Mouse (Mus musculus): ENCODE results near the gene Dmrt1.

Gene Dmrt1

DNA sequence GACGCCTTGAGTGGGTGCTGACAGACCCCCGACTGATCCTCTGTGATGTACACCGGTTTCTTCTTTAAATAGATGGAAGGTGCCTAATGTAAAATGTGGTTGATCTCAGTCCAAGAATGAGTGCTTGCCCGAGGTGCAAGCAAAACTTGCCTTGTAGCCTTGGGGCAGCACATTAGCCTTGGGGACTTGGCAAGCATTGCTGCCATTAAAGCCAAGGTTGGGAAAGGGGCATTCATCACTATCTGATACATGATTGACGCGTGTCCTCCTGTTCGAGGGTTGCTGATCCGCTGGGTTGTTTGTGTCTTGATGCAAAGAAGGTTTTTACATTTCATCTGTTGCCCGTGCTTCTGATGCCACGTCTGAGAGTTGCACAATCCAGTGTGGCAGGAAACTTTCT is 69.0 kb downstream of the Dmrt1 start:
- DNase-seq, result no peak

DNA sequence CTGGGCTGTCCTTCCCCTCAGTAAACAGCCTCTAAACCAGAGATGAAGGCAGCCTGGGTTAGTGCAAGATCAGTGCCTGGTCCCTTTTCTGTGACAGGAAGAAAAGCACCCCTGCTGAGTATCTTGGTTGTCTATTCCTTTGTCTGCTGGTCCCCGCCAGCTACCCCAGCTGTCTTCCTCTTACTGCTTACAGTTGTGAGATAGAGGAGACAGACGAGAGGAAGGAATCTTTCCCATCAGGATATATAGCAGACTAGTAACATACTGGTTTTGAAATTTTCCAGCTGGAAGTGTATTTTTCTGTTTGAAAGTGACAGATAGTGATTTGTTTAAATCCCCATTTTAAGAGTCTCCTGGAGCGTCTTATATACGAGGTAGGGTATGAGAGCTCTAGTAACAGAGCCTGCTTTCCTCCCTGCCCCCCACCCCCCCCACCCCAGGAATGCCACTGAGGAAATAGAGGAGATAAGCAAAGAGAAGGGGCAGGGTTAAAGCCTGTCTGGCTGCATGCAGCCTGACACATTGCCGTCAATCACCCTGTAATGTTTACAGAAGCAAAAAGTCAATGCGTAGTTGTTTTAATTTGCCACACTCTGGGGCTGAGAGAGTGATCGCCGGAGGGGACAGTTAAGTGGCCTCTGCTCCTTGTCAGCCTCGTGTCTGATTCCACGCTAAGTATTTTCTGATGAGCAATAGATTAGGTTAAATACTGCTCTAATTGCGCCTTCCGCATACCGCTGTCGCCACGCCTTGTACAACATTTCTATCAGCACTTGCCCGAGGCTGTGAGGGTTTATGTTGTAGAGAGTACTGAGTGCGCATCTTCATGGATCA is 69.8 kb downstream of the Dmrt1 start:
- DNase-seq, result no peak

DNA sequence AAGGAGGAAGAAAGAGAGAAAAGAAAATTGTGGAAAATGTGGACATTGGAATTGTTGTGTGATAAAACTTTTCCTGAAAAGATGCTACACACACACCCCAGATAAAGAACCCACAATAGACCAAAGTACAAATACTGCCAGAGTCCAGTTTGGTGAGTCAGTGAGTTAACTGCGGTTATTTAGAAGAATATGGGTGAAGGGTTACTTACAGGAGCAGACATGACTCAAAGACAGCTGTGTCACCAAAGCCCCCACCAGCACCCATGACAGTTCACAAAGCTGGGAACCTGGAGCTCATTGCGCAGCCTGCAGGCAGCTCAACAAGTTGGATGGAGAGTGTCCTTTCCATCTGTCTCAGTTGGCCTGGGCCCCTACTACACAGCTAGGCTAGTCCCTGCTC is 72.9 kb downstream of the Dmrt1 start:
- no peak for DNase-seq

DNA sequence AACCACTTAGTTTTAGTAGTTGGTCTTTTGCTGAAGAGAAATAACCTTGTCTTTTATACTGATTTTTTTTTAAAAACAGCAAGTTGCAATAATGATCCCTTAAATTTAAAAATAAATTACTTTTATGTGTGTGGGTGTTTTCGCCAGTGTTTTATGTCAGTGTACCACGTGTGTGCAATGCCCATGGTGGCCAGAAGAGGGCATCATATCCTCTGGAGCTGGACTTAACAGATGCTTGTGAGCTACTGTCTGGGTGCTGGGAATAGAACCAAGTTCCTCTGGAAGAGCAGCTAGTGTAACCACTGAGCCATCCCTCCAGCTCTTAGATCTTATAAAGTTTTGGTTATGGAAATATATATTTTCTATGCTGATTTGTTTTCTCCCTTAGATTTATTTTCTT is 74.0 kb downstream of the Dmrt1 start:
- no peak for DNase-seq

DNA sequence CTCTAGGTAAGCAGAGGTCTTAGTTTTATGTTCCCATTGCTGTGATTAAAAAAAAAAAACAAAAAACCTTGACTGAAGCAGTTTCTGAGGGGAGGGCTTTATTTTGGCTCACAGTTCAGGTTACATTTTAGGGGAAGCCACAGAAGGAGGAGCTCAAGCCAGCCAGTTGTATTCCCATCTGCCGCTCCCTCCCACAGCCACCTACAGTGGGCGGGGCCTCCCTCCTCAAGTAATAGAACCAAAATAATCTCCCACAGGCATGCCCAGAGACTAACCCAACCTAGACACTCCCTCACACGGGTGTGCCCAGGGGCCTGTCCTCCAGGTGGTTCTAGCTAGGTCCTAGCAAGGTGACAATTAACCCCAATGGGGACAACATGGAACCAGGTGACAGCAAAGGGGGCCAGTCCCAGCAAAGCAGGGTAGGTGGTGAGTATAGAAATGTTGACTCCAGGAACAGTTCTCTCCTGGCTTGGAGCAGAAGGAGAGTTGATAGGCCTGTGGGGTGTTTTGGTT is 92.4 kb downstream of the Dmrt1 start:
- DNase-seq, result no peak

DNA sequence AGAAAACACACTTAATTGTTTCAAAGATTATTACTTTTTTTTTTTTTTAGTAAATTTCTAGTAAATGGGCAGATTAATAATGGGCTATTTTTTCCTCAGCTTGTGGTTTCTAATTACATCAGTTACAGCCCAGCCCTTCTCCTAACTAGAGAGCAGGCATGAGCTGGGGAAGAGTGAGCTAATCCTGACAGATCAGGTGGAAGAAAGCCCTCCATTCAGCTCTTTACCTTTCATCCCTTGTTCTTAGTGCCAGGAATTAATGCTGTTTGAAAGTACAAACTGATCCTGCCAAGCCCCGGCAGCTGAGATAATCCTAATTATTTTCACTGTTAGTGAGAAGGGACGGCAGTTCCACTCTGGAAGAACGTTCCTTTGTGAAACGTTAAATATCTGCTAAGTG is 93.2 kb downstream of the Dmrt1 start:
- DNase-seq, result no peak

DNA sequence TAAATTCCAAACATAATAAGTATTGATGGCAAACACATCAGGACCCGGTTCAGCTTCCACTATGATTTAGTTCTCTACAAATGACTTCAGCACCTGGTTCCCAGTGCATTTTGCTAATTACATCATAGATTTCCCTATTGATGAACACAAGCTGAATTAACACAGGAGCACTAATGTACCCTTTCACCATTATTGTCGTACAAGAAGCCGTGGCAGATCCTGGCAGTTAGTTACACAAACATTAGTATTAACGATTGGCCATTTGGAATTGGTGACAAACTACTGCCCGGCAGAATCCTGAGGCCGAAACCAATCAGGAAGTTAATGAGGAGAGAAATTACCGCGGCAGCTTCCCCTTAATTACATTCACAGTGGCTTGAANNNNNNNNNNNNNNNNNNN is 96.5 kb downstream of the Dmrt1 start:
- DNase-seq, result no peak

DNA sequence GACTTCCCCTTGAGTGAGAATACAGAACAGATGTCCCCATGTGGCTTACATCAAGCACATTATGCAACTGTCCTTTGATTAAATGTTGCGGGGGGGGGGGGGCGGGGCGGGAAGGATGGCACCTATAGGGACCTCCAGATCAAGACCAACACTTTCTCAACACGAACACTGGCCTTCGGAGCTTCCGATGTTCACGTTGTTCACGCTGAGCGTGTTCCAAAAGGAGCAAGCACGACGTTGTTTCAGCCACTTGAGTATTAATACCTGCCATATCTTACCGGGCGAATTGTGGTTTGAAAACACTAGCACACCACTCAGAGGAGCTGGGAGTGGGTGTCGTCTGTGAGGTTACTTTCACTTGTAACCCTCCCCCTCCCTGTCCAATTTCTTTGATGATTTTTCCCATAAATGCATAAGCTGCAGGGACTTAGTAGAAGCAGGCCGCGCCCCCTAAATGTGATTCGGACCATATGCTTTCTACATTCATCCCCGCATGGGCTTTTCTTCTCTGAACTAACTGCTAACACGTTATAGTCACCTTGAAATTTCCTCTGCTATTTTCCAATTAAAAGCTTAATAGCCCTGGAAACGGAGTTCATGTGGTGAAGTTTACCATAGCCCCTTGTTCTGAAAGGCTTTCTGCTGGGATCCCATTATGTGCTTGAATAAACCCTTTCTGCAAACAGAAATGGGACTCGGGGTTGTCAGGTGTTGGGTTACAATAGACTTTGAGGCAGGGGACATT is 102.2 kb downstream of the Dmrt1 start:
- DNase-seq, result no peak

DNA sequence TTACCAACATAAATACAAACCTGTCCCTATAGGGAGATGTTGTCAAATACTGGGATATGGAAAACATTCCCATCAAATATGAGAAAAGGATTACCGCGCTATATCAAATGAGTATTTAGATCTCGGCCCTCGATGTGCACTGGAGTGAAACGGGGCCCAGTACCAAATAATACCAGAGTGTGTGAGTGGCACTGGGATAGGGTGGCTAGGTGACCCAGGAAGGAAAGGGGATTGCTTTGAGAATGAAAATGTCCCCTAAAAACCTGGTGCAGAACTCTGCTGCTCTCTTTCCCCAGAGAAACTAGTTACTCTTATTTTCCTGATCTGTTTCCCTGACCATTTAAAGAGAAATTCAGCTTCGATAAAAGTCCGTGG is 102.8 kb downstream of the Dmrt1 start:
- no peak for DNase-seq

DNA sequence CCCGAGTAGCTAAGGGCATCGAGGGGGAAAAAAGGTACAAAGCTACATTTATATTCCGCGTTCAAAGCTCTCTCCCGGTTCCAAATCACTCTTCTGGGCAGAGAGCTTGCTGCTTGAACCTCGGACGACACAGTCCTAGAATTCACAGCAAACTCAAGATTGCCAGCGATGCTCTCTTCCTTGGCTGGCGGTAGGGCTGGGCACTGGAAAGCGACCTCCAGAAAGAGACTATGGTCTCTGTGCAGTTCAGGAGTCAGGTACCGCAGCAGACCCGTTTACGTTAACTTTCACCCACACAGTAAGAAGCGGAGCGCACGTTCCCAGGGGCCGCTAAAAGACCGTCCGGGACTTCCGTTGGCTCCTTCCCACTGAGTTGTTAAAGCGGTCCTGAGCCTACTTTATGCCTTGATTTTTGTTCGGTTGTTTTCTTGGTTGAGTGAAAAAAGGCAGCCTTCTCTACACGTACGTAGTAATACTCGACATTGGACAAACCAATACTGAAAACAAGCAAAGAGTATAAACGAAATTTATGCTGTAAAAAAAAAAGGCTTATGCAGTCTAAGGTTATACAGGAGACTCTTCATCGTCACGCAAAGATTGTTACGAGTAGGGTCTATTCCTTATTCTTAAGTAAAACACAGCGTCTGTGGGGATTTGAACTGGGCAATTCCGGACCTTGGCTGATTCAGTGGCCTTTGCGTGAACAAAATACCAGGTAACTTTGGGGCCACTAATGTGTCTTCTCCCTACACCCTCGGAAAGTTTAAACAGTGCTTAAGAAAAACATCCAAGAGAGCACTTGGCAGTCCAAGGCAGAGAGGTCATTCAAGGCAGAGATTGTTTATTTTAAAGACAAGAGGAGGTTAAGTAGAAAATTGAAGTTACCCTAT is 103.8 kb downstream of the Dmrt1 start:
- no peak for DNase-seq

DNA sequence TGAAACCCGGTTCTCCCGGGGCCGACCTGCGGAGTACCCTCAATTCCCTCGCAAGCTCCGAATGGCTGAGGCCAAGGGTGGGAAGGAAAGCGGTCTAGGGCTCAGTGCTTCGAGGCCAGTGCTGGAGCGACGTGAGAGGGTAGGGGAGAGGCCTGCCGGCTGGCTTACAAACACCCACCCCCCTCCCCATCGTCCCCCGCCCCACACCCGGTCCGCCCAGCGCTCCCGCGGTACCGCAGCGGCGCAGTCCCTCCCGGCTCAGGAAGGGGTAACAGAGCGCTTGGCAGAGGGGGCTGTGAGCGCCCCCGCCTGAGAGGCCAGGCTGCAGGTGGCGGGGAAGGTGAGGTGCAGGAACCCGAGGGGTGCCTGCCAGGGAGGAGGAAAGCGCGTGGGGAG is 104.6 kb downstream of the Dmrt1 start, which contains the start of gene Dmrt3:
TSS of gene Dmrt3 (plus strand) at position 287 of the 396 bp plus-strand sequence.
- DNase-seq, result no peak

DNA sequence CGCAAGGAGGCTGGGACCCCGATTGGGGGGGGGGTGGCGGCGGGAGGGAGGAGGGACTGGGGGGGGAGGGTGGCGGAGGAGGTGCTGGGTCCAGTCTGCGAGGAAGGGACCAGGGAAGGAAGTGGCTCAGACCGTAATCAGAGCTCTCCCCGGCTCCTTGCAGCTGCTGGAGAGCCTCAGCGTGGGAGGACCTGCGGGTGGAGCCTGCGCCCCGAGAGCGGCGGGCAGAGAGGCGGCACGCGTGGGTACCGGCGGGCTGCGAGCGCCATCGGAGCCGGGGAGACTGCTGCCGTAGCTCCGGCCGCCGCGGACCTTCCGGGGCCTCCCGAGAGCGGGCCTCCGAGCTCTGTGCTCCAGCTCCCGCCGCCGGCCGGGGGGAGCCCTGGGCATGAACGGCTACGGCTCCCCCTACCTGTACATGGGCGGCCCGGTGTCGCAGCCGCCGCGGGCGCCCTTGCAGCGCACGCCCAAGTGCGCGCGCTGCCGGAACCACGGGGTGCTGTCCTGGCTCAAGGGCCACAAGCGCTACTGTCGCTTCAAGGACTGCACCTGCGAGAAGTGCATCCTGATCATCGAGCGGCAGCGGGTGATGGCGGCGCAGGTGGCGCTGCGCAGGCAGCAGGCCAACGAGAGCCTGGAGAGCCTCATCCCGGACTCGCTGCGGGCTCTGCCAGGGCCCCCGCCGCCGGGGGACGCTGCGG is 105.1 kb downstream of the Dmrt1 start:
- DNase-seq, result no peak

DNA sequence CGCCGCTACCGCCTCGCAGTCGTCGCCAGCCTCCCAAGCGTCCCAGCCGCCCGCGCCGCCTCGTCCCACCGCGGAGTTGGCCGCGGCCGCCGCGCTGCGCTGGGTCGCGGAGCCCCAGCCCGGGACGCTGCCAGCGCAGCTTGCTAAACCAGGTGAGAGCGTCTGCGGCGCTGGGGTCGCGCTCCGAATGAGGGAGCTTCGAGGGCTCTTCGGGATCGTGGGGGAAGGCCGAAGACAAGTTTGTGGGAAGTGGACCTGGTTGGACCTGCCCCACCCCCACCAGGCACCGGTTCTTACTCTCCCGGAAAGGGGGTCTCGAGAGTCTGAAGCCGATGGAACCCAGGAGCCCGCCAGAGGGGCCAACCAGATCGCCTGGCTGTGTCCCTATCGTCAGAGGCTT is 105.7 kb downstream of the Dmrt1 start:
- no peak for DNase-seq

DNA sequence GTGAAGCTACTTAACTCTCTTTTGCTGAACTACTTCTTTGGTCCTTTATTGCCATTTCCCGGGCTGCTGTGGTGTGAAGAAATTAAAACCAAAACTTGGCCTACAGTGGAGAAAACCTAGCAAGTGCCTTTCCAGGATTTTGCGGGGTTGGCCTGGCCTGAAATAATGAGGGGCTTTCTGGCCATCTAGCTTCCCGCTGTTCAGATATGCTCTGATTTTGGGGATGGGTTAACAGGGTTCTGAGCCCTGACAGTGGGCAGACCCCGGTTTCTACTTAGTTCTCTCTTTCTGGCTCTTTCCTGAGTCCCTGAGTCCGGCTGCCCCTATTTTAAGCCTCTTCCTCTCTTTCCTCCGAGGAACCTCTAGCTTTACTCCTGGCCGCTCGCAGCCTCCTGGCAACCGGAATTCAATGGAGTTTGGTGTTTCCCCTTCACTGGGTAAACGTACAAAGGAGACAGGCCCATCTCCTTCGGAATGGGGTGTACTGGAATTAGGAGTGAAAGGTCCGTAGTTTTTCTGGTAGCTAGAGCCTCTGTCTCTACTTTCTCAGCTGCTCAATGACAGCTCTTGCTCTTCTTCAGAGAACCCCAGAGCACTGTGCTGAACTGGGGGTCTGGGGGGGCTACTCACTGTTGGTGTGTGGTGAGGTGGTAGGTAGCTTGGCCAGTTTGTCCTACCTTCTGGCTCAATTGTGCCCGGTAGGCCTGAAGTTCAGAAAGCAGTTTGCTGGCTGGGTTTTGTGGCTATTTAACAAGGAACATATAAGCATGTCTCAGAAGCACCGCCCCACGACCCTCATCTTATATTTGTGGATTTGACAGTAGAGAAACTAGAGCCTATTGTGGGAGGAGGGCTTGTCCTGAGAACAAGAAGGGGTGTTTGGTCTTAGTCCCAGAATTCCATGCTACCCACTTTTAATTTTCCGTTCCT is 106.7 kb downstream of the Dmrt1 start:
- DNase-seq, result no peak

DNA sequence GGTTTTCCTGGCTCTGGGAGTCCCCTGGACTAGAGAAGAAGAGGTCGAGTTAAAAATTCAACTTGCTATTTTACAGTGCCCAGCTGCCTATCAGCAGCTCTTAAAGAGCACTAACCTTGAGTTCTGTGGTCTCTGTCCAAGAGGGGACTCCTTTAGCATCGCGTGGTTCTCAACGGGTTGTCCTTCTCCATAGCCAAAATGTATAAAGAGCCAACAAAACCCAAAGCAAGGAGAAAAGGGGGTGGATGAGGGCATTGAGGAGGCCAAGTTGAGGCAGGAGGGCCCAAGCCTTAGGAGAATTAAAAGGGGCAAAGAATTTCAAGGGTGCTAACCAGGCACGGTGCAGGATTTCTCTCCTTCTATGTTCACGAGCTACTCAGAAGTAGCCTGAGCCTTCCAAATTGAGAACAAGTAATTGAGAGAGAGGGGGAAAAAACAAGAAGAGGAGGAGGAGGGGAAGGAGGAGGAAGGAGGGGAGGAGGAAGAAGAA is 107.4 kb downstream of the Dmrt1 start:
- no peak for DNase-seq

DNA sequence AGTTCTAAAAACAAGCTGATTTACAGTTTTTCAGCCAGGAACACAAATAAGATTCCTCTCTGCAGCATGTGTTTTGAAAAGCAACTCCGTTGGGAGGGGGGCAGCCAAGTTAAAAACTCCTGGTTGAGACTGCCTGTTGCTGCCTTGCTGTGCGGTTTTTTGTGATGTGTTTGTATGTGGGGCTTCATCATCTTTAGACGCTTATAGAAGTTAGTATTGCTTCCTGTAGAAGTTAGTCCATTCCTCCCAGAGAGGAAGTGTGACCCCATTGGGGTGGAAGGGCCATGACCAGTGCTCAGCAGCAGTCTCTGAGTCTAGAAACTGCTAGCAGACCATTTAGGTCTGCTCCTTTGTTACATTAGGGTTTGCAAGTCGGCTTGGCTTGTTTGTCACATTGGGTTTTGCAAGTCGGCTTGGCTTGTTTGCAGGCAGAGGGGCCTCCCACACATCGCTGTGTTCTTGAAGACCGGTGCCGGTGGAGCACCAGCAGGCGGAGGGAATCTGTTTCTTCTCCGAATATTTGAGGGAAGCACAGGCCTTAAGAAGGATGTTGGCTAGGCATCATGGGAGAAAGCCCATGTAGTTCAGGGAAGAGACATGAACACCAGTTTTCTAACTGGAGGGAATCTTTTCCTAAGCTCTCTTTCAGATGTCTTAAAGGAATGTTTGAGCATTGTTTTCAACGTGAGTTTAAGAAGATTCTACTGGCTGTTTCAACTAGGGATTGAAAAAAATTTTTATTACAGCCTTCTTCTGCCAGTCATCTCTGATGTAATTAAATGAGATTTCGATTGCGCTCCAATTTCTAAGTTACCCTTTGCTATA is 108.3 kb downstream of the Dmrt1 start:
- no peak for DNase-seq

DNA sequence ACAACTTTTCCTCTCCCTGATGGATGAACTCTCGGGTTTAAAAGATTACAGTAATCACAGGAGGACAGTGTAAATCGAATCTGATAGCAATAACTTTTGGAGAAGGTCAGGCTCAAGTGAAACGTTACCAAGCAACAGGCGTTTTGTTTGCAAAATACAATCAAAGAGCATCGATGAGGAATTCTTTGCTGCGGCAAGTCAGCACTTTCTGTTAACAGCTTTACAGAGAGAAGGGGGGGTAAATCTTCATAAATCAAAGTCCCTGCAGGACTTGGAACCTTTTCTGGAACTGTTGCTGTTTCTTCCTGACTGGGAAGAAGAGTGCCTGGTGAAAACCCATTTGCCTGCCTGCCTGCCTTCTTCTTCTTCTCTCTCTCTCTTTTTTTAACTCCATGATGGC is 110.5 kb downstream of the Dmrt1 start:
- DNase-seq, result no peak

DNA sequence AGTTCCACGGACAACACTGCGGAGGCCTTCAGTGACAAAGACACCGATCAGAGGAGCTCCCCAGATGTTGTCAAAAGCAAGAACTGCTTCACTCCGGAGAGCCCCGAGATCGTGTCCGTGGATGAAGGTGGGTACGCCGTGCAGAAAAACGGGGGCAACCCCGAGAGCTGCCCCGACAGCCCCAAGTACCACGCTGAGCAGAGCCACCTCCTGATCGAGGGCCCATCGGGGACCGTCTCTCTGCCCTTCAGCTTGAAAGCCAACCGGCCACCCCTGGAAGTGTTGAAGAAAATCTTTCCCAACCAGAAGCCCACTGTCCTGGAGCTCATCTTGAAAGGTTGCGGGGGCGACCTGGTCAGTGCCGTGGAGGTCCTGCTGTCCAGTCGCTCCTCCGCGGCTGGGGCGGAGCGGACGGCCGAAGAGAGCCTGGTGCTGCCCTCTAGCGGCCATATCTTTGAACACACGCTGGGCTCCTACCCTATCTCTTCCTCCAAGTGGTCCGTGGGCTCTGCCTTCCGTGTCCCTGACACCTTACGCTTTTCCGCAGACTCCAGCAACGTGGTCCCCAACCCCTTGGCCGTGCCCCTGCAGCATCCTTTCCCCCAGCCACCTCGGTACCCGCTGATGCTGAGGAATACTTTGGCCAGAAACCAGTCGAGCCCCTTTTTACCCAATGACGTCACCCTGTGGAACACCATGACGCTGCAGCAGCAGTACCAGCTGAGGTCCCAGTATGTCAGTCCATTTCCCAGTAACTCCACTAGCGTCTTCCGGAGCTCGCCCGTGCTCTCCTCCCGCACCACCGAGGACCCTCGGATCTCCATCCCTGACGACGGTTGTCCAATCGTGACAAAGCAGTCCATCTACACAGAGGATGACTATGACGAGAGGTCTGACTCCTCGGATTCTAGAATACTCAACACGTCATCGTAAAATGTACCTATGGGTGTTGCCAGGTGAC is 117.2 kb downstream of the Dmrt1 start:
- peak; percentile 65 for DNase-seq

DNA sequence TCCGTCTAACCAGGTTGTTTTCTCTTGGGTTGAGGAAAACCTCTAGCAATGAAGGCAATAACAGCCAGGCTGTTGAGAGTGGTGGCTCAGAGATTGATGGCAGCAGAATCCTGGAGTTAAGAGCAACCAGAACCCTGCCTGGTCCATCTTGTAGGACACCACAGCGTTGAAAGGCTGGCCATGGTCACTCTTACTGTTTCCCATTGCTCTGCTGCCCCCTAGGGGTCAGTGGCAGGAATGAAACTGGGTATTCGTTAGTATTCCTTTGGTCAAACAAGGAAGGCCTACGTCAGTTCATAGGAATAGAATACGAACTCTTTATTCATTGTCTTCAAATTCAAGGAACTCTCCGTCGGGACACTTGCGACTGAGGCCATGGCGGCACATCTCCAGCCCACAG is 123.1 kb downstream of the Dmrt1 start:
- DNase-seq, result peak; percentile 76
